ENCODE assay signal across 20 mouse cellular contexts in genomic region chr17:84748152-84748682, GRCm38 (mm10). TPM values are rescaled to one million over a fixed set of nuclear protein-coding genes. Genes with fewer than 3 reads are reported as not detected.
DNase-seq lines count a peak whose midpoint lies in the region; ATAC-seq and TF ChIP-seq lines count a peak whose summit lies in the region.
"Had no signal": no experiment of that assay in that cellular context is flagged by ENCODE, and none has a peak within 500 bp of the region (broad histone marks: within the 10 kb centered on the region; RNA-seq: fewer than 3 reads in every experiment).

No protein-coding gene starts in this region.

- no peak for TF ChIP-seq CTCF in layer of hippocampus, adult 2 months (conservative IDR thresholded peaks at IDR 0.05)
- TF ChIP-seq CTCF in cortical plate, adult 2 months (IDR thresholded peaks at IDR 0.05; ENCODE audit: extremely low read depth, insufficient read depth, low read length), result no peak

- H3K27ac ChIP-seq in embryonic facial prominence, embryonic 12.5 days, result 0 out of 2 replicates have a peak overlapping the region, but pooled peaks have one; percentile 30
- H3K27ac ChIP-seq in embryonic facial prominence, embryonic 10.5 days (replicated peaks), result no peak overlapping the region
- H3K27ac ChIP-seq in layer of hippocampus, adult 2 months, result peak overlapping the region; percentile 60; the same call in 1 of the 2 replicates
- peak overlapping the region; percentile 56 for H3K27ac ChIP-seq in cortical plate, adult 2 months (ENCODE audit: insufficient read depth, low read length)
- H3K27ac ChIP-seq in neural tube, embryonic 15.5 days (replicated peaks), result peak overlapping the region; percentile 30
- H3K27ac ChIP-seq: gastrocnemius, adult 2 months had no signal

- peaks cover 29% of the 10 kb centered on the region for H3K36me3 ChIP-seq in embryonic facial prominence, embryonic 12.5 days
- H3K36me3 ChIP-seq in embryonic facial prominence, embryonic 10.5 days (replicated peaks), result peaks cover 52% of the 10 kb centered on the region
- peaks cover 9% of the 10 kb centered on the region; the same call in 1 of the 2 replicates for H3K36me3 ChIP-seq in neural tube, embryonic 15.5 days

- WGBS in embryonic facial prominence, embryonic 12.5 days, result 88% methylated on average over 9 of the region's 9 CpGs
- WGBS in embryonic facial prominence, embryonic 10.5 days, result 92% methylated on average over 9 of the region's 9 CpGs
- 76% methylated on average over 9 of the region's 9 CpGs for WGBS in neural tube, embryonic 15.5 days

- no peak overlapping the region for H3K4me3 ChIP-seq in embryonic facial prominence, embryonic 12.5 days
- no peak overlapping the region for H3K4me3 ChIP-seq in embryonic facial prominence, embryonic 10.5 days
- H3K4me3 ChIP-seq in layer of hippocampus, adult 2 months, result no peak overlapping the region
- H3K4me3 ChIP-seq in cortical plate, adult 2 months (ENCODE audit: insufficient read depth, low read length), result no peak overlapping the region
- no peak overlapping the region for H3K4me3 ChIP-seq in neural tube, embryonic 15.5 days (replicated peaks)
- H3K4me3 ChIP-seq: embryonic facial prominence, embryonic 15.5 days; gastrocnemius, adult 2 months; megakaryocyte, embryonic 14.5 days had no signal

- DNase-seq in embryonic facial prominence, embryonic 10.5 days (ENCODE audit: low spot score), result no peak
- no peak for DNase-seq in layer of hippocampus, adult 2 months (ENCODE audit: low spot score in 2 of 2)
- no peak for DNase-seq in layer of hippocampus, postnatal 10 days (ENCODE audit: low spot score in 2 of 2)
- no peak for DNase-seq in layer of hippocampus, adult 11-12 months (ENCODE audit: low spot score)
- DNase-seq: adrenal gland, adult 2 months; cerebellum, adult 9-11 months; gastrocnemius, adult 2 months; heart, postnatal 10 days; left cerebral cortex, postnatal 4 days; liver; lung, postnatal 10 days; retina, postnatal 1 day had no signal

- H3K9ac ChIP-seq in embryonic facial prominence, embryonic 12.5 days, result no peak overlapping the region
- no peak overlapping the region for H3K9ac ChIP-seq in neural tube, embryonic 15.5 days (replicated peaks)
- H3K9ac ChIP-seq: embryonic facial prominence, embryonic 15.5 days had no signal

- ATAC-seq in embryonic facial prominence, embryonic 12.5 days (ENCODE audit: insufficient number of reproducible peaks, insufficient read depth, low FRiP score, low TSS enrichment), result no peak
- no peak for ATAC-seq in neural tube, embryonic 15.5 days (ENCODE audit: low FRiP score)
- ATAC-seq in monocyte, adult 5-6 weeks (replicated peaks; ENCODE audit: insufficient number of reproducible peaks, low FRiP score, low TSS enrichment, poor library complexity, severe bottlenecking), result no peak
- ATAC-seq: inflammation-experienced regulatory T-cells, adult 6 months had no signal

- H3K4me1 ChIP-seq in embryonic facial prominence, embryonic 12.5 days, result no peaks in the 10 kb centered on the region
- H3K4me1 ChIP-seq in embryonic facial prominence, embryonic 10.5 days, result peaks cover 3% of the 10 kb centered on the region
- peaks cover 2% of the 10 kb centered on the region; the same call in 1 of the 2 replicates for H3K4me1 ChIP-seq in cortical plate, adult 2 months (ENCODE audit: control insufficient read depth, insufficient read depth, low read length)
- peaks cover 33% of the 10 kb centered on the region for H3K4me1 ChIP-seq in neural tube, embryonic 15.5 days

- H3K9me3 ChIP-seq in embryonic facial prominence, embryonic 12.5 days, result no peaks in the 10 kb centered on the region
- H3K9me3 ChIP-seq in embryonic facial prominence, embryonic 10.5 days, result no peaks in the 10 kb centered on the region
- no peaks in the 10 kb centered on the region for H3K9me3 ChIP-seq in neural tube, embryonic 15.5 days (replicated peaks)
- H3K9me3 ChIP-seq: embryonic facial prominence, embryonic 15.5 days; megakaryocyte, embryonic 14.5 days had no signal

- H3K4me2 ChIP-seq in embryonic facial prominence, embryonic 12.5 days (replicated peaks), result no peak overlapping the region
- H3K4me2 ChIP-seq in neural tube, embryonic 15.5 days, result no peak overlapping the region
- H3K4me2 ChIP-seq: embryonic facial prominence, embryonic 15.5 days; heart, embryonic 11.5 days had no signal

- TF ChIP-seq POLR2A in cortical plate, adult 2 months (IDR thresholded peaks at IDR 0.05; ENCODE audit: extremely low read depth, insufficient read depth, low read length), result no peak

- H3K27me3 ChIP-seq in embryonic facial prominence, embryonic 12.5 days, result no peaks in the 10 kb centered on the region
- no peaks in the 10 kb centered on the region for H3K27me3 ChIP-seq in embryonic facial prominence, embryonic 10.5 days (replicated peaks; ENCODE audit: low read depth, poor library complexity, severe bottlenecking)
- H3K27me3 ChIP-seq in neural tube, embryonic 15.5 days (replicated peaks), result no peaks in the 10 kb centered on the region
- H3K27me3 ChIP-seq: embryonic facial prominence, embryonic 15.5 days; megakaryocyte, embryonic 14.5 days had no signal

RNA-seq across cellular contexts. Expression of gene Lrpprc, which starts 42.4 kb away (rescaled TPM):
- 58.1 and 59.5 TPM in 2 replicates for polyA plus RNA-seq in embryonic facial prominence, embryonic 12.5 days (2016; fragmentation: Nextera tagmentation; extraction: Ambion mirVana)
- polyA plus RNA-seq in embryonic facial prominence, embryonic 10.5 days (2016; fragmentation: Nextera tagmentation; extraction: Ambion mirVana), result 56.7 and 58.0 TPM in 2 replicates
- 10 to 100 TPM; 58.0 to 63.2 TPM for total RNA-seq in layer of hippocampus, adult 2 months (2021)
- 10 to 100 TPM; 67.2 to 75.3 TPM for total RNA-seq in layer of hippocampus, postnatal 10 days (2021)
- polyA plus RNA-seq in cortical plate, adult 2 months (2012; rRNA removed), result 32.9 and 34.6 TPM in 2 replicates
- polyA plus RNA-seq in neural tube, embryonic 15.5 days (2015; fragmentation: Nextera tagmentation; extraction: Ambion mirVana), result 46.5 and 47.2 TPM in 2 replicates
- total RNA-seq in monocyte, adult 5-6 weeks (2017), result 29.1 to 39.5 TPM (median 34.8 TPM) in 3 replicates
